Mouse (Mus musculus) heart, postnatal 0 days (tissue): ENCODE measurements around the gene Olfr220.

ENCODE experiments used
- CTCF ChIP-seq: IDR thresholded peaks from 2 replicates; pipeline ENCODE4 v1.5.1; 2016; ENCODE audit warnings: antibody characterized with exemption, control low read depth, low read depth
- EP300 ChIP-seq: IDR thresholded peaks from 2 replicates; pipeline ENCODE4 v1.6.1; 2016; ENCODE audit warnings: antibody characterized with exemption, low read depth

GRCm38 (mm10) chr1:174427402-174427801 lies 14.5 kb upstream of the Olfr220 start:
- TF ChIP-seq CTCF (no peak), EP300 (no peak)
